Mouse (Mus musculus) right cerebral cortex, postnatal 36 days (tissue): Measurements from ENCODE around the gene Pde10a.

Source experiments
- DNase-seq, 2 experiments: peaks; one replicate each; pipeline ENCODE4 v3.0.0; 2022; ENCODE audit warnings: low spot score in 2 of 2, mixed read lengths in 1 of 2

Pde10a gene

DNA sequence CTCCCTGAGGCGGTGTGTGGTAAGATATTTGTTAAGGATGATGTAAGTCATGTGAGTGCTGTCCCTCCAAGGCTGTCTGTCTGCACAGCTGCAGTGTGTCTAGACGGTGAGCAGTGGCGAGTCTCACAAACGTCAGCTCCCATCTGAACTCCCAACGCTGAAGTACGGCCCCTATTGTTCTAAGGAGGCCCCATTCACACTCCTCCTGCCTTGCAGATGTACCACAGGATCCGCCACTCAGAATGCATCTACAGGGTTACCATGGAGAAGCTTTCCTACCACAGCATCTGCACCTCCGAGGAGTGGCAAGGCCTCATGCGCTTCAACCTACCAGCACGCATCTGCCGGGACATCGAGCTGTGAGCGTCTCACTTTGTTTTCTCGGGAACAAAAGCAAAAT, 436.5 kb downstream of the Pde10a start:
- DNase-seq, result no peak

GRCm38 (mm10) chr17:8965177-8965576, 440.0 kb downstream of the Pde10a start:
- no peak for DNase-seq

- DNase-seq, result no peak
These were observed 447.1 kb downstream of the Pde10a start for GRCm38 (mm10) chr17:8972152-8972854.

GRCm38 (mm10) chr17:8973331-8973730, 448.2 kb downstream of the Pde10a start:
- DNase-seq, result no peak

DNA sequence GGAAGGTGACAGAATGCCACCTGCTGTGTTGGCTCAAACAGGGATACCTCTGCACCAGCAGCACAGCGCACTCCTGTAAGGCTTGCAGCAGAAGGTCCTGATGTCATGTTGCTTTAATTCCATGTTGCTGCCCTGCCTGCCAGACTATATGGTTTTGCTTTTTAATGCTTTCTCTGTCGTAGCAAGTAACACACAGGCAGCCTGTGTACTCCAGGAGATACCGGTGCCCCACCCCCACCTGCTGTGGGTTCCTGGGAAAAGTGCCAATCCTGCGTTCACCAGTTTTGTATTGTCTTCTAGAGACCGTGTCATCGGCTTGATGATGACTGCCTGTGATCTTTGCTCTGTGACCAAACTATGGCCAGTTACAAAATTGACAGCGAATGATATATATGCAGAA, 449.3 kb downstream of the Pde10a start:
- DNase-seq, result no peak

DNA sequence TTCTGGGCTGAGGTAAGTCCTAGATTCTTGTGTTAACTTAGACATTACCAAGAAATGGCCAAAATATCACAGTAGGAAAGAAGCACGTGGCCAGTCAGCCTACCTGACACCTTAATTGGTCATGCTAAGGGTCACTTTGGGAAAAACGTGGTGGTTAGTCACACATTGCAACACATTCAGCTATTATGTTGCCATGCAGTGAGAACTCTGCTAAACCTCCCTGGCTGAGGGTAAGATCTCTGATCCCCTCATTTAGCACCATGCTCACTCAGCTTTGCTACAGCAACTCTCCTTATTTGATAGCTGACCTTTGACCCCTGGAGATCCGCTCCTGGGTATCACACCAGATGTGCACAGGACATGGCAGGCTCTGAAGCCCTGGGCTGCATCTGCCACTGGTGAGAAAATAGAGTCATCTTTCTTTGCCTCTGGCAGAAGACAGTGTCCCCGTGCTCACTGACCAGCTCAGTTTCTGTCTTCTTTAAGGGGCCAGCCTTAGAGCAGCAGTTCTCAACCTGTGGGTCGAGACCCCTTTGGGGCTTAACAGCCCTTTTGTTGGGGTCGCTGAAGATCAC, 449.7 kb downstream of the Pde10a start:
- no peak for DNase-seq

DNA sequence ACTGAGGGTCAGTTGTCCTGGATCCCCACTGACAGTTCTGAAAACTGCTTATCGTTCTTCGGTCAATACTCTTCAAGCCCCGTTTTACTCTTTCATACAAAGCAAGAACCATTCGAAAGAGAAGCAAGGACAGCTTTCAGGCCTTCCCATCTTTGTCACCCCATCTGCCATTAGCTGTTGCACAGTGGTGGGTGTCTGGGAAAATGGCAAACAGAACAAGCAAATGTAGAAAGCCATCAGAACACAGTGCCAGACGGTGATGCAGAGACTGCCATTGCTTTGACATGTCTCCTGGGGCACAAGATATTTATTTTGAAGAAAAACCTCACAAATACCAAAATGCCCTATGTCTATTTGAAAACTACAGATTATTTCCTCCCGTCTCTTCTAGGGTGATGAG, 451.6 kb downstream of the Pde10a start:
- no peak for DNase-seq

DNA sequence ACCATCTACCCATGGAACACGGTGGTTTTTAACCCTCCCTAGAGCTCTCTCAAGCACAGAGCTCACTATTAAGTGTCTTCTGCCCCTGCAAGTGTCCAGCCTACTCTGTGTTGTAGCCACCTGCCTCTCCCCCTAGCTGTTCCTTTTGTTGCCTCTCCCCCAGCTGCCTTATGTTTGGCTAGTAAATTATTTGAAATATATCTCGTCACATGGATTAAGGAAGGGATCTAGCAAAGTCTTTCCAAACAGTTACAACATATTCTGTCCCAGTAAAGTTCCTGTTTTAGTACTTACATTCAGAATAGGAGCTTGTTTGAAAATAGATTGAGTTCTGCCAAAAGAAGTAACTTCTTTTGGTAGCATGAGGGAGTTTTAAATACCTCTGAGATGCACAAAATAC, 452.1 kb downstream of the Pde10a start:
- no peak for DNase-seq

- DNase-seq, result no peak
These were observed 458.4 kb downstream of the Pde10a start for GRCm38 (mm10) chr17:8983576-8983975.

DNA sequence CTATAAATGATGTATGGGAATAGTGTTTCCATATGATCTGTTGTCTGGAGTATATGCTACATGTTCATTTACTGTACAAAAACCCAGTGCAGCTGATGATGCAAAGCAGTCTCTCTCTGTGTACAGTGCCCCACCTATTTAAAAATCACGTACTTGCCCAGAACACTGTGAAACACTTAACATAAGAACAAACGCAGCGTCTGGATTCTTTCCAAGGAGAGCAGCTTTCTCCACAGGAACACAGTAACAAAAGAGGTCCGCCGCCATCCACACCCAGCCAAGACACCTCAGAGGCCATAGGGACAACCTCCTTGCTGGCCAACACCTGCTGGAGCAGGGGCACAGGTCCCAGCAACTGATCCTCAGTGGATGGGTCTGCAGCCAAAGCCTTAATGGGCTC, 460.5 kb downstream of the Pde10a start:
- no peak for DNase-seq

GRCm38 (mm10) chr17:8986551-8986950, 461.4 kb downstream of the Pde10a start:
- DNase-seq, result peak; percentile 37 to 50

- DNase-seq, result no peak
These were observed 462.2 kb downstream of the Pde10a start for GRCm38 (mm10) chr17:8987369-8987768.

GRCm38 (mm10) chr17:8988119-8988807, 463.1 kb downstream of the Pde10a start, which contains the start of gene 1700010I14Rik:
1700010I14Rik (plus strand) TSS chr17:8988333.
- peak; percentile 80 for DNase-seq

GRCm38 (mm10) chr17:8991160-8991559, 466.0 kb downstream of the Pde10a start:
- no peak for DNase-seq

GRCm38 (mm10) chr17:8995344-8995743, 470.2 kb downstream of the Pde10a start:
- no peak for DNase-seq

DNA sequence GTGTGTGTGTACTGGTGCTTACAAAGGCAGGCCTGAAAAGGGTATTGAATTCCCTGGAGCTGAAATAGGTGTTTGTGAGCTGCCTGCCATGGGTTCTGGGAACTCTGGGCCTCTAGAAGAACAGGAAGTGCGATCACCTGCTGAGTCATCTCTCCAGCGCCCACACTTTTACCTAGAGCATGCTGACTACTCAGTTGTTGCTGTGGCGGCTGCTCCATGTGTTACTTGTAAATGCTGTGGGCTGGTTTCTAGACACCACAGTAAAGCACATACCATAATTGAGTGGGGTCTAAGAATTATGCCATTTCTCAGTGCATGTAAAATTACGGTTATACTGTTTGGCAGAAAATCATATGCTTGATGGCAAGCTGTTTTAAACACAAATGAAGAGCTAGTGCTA, 477.3 kb downstream of the Pde10a start:
- DNase-seq, result peak; percentile 62 to 63

- no peak for DNase-seq
These were observed 479.3 kb downstream of the Pde10a start for GRCm38 (mm10) chr17:9004516-9004915.

DNA sequence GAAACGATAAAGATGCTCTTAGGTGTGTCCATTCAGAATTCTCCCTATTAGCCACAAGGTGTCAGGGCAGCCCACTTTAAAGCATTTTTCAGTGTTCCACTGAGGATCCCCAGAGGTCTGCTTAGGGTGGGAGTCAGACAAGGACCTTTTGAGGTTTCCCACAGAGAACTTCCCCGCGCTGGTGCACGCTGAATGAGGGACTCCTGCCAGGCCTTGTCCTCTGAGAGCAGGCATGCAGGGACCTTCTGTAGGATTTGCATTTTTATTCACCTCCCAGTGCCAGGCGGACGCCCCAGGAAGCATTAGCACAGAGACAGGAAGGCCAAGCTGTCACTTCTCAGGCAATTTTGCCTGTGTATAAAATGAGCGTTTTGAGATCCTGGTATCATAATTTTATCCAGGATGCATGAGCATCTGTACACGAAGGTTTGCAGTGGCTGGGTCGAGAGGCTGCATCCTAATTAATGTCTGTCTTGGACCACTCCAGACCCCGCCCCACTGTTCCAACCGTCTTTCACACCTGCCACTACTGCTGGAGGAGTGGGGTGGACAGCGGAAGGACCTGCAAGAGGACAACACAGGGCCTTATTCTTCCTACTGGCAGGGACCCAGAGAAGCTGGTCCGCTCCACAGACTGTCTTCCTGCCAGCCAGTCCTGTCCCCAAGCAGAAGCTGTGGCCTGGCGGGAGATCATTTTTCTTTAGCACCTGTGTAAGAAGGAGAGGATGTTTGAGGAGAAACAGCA, 498.2 kb downstream of the Pde10a start:
- no peak for DNase-seq

DNA sequence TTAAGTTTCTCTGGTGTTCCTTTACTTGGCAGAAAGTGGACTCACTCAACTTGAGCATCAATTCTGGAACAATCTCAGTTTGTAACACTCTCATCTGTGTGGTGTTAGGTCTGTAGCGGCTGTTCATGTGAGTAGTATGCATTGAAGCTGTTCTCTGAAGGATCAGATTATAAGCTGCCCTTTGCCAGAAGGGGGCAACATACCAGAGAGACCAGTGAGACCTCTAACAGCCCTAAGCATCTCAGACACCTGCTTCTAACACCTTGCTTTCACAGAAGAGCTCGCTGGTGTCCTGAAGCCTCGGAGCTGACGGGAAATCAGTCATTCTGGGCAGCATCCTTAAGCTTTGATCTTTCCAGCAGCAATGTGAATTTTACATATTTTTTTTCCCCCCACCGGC, 505.0 kb downstream of the Pde10a start:
- DNase-seq, result no peak

DNA sequence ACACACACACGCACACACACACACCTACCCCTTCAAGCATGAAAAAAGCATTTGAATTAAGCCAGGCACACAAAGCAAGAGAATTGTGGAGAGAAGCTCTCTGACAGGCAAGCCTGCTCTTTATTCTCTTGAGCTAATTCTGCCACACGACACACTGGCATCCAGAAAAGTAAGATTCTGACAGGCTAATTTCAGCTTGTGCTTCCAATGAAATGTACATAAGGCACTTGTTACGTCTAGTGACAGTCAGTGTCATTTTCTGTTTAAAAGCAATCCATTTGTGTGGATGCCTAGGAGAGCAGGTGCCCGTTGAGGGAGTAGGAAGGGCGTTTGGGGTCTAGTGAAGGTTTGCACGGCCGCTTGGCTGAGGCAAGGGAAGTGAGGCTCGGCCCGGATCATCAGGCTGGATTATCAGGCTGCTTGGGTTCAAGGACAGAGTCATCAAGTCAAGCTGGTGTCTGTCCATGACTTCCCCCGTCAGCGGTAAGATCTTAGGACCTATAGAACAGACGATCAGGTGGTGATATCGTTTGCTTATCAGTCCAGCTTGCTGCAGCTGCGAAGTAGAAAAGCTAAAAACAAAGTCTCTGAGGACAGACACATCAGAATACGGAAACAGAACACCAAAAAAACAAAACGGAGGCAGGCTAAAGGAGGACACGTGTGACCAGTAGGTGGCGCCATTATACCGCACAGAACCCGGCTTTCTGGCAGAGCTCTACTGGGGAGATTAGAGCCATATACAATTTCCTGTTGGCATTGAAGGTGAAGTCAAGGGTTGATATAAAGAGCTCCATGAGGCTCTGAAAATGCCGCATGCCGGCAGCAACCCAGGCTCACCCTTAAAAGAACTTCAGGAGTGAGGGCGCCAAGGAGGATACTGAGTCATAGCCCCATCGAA, 506.3 kb downstream of the Pde10a start:
- peak; percentile 71 to 73 for DNase-seq

DNA sequence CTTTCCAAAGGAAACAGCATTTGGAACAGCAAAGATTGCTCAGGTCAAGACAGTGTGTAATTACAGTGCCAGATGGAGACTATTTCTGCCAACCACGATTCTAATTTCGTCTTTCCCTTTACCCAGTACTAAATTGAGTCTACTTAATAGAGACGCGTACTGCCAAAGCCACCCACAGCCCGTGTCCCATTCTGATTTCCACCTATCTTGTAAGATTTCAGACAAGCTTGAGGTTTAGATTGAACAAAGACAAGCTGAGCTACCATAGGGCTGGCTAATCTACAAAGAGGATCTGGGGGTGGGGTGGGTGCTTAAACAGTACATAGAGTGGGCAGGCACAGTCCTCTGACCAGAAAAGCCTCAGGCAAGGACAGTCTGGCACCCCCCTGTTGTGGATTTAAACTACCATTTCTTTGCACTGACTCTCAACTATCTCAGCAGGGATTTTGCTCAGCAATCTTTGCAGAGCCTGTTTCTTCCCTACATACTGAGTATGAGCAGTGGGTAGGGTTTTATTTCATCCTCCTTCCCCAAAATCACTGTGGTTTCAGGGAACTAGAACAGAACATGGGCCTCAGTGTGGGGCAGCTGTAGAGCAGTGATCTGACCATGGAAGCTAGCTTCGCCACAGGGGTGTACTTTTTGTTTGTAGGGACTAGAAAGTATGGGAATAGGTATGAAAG, 507.3 kb downstream of the Pde10a start:
- peak in 1 of 2 experiments; percentile 22 for DNase-seq
